Mouse (Mus musculus): Measurements from ENCODE around the gene Prkab1.

Gene Prkab1

GRCm38 (mm10) chr5:116018784-116019183, 5.5 kb downstream of the Prkab1 start:
- DNase-seq (ENCODE audit: extremely low spot score, low spot score), result no peak

GRCm38 (mm10) chr5:116018196-116018595, 6.1 kb downstream of the Prkab1 start:
- no peak for DNase-seq (ENCODE audit: extremely low spot score, low spot score)

- no peak for DNase-seq (ENCODE audit: extremely low spot score, low spot score)
Observed at GRCm38 (mm10) chr5:116017391-116017790, 6.9 kb downstream of the Prkab1 start.

- no peak for DNase-seq (ENCODE audit: extremely low spot score, low spot score)
Observed at GRCm38 (mm10) chr5:116016542-116016941, 7.8 kb downstream of the Prkab1 start.

GRCm38 (mm10) chr5:116014237-116014636, 10.1 kb downstream of the Prkab1 start:
- no peak for DNase-seq (ENCODE audit: extremely low spot score, low spot score)

- DNase-seq (ENCODE audit: extremely low spot score, low spot score), result no peak
Observed at GRCm38 (mm10) chr5:116013821-116014220, 10.5 kb downstream of the Prkab1 start.

- no peak for DNase-seq (ENCODE audit: extremely low spot score, low spot score)
Observed at GRCm38 (mm10) chr5:116012503-116012902, 11.8 kb downstream of the Prkab1 start.

- DNase-seq (ENCODE audit: extremely low spot score, low spot score), result no peak
Observed at GRCm38 (mm10) chr5:116011700-116012099, 12.6 kb downstream of the Prkab1 start.

GRCm38 (mm10) chr5:116009884-116010627, 14.3 kb downstream of the Prkab1 start:
- DNase-seq (ENCODE audit: extremely low spot score, low spot score), result no peak

GRCm38 (mm10) chr5:116009091-116009851, 15.0 kb downstream of the Prkab1 start:
- DNase-seq (ENCODE audit: extremely low spot score, low spot score), result no peak

GRCm38 (mm10) chr5:116007723-116008122, 16.6 kb downstream of the Prkab1 start:
- no peak for DNase-seq (ENCODE audit: extremely low spot score, low spot score)

- no peak for DNase-seq (ENCODE audit: extremely low spot score, low spot score)
Observed at GRCm38 (mm10) chr5:116006324-116007099, 17.8 kb downstream of the Prkab1 start.

GRCm38 (mm10) chr5:116004271-116004670, 20.0 kb downstream of the Prkab1 start:
- no peak for DNase-seq (ENCODE audit: extremely low spot score, low spot score)

GRCm38 (mm10) chr5:116003825-116004224, 20.5 kb downstream of the Prkab1 start:
- no peak for DNase-seq (ENCODE audit: extremely low spot score, low spot score)

- DNase-seq (ENCODE audit: extremely low spot score, low spot score), result no peak
Observed at GRCm38 (mm10) chr5:116003154-116003553, 21.2 kb downstream of the Prkab1 start.

- DNase-seq (ENCODE audit: extremely low spot score, low spot score), result no peak
Observed at GRCm38 (mm10) chr5:115997376-115997775, 26.9 kb downstream of the Prkab1 start.

GRCm38 (mm10) chr5:115994101-115994500, 30.2 kb downstream of the Prkab1 start:
- no peak for DNase-seq (ENCODE audit: extremely low spot score, low spot score)

- DNase-seq (ENCODE audit: extremely low spot score, low spot score), result no peak
Observed at GRCm38 (mm10) chr5:115991717-115992116, 32.6 kb downstream of the Prkab1 start.

- DNase-seq (ENCODE audit: extremely low spot score, low spot score), result no peak
Observed at GRCm38 (mm10) chr5:115987284-115987683, 37.0 kb downstream of the Prkab1 start.

- no peak for DNase-seq (ENCODE audit: extremely low spot score, low spot score)
Observed at GRCm38 (mm10) chr5:115985101-115985500, 39.2 kb downstream of the Prkab1 start.

GRCm38 (mm10) chr5:115984392-115984791, 39.9 kb downstream of the Prkab1 start:
- DNase-seq (ENCODE audit: extremely low spot score, low spot score), result no peak
